Mouse (Mus musculus): ENCODE measurements around the gene 2810021J22Rik. TPM values are rescaled to one million over a fixed set of nuclear protein-coding genes. Genes with fewer than 3 reads are reported as not detected.
A peak's percentile ranks its signal among the peaks of the same experiment; 100 is the strongest.

The 2810021J22Rik gene
- polyA plus RNA-seq, 1 experiment from 2014 or later: 4.6 TPM

DNA sequence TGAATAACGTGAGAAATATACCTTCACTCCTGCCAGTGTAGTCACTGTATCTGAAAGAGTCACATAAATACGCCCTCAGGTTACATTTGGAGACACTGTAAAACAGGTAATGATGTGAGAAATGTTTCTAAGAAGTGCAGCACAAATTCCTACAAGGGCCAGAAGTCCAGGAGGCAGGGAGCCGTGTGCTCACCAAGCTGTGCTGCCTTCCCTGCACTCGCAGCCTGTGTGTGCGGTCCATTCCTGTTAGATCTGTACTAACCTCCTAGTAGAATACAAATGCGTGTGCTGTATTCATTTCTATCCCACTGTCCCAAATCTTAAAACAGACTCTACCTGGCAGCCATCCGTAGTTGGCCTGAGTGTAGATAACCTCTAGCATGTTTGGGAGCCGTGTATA is 6.3 kb upstream of the 2810021J22Rik start:
- WGBS (ENCODE audit: insufficient replicate concordance): 89% methylated on average over 8 of the region's 8 CpGs
- Histone ChIP-seq H3K27me3 (ENCODE audit: control insufficient read depth, insufficient read depth, low read length) (no peaks in the 10 kb centered on the region), H3K36me3 (ENCODE audit: control insufficient read depth, insufficient read depth, low read length) (peaks cover 44% of the 10 kb centered on the region), H3K27ac (ENCODE audit: low read depth, low read length) (no peak overlapping the region), H3K4me2 (no peak overlapping the region), H3K4me1 (ENCODE audit: control insufficient read depth, insufficient read depth, low read length) (no peaks in the 10 kb centered on the region), H3K4me3 (ENCODE audit: low read depth, low read length) (no peak overlapping the region), H3K9ac (ENCODE audit: low read depth, low read length) (no peak overlapping the region), H3K9me3 (replicated peaks; ENCODE audit: control insufficient read depth, low read length) (peaks cover 18% of the 10 kb centered on the region)
- ATAC-seq (replicated peaks; ENCODE audit: insufficient number of reproducible peaks, low FRiP score, low TSS enrichment): no peak

DNA sequence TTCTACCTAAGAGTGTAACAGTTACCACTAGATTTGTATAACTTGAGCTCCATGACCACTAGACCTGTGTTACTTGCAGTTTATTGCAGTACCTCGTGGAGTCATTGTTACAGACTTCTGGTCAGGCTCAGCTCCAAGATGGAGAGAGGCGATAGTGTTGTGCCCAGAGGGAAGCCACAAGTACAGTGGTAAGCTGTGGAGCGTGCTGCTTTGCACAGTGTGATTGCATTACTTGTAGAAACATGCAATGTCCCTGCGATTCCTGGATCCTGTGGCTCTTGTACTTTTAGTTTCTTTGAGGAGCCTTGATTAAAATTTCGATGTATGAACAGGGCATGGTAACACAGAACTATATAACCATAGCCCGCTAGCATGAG is 926 bp downstream of the 2810021J22Rik start:
- H3K27ac ChIP-seq (ENCODE audit: low read depth, low read length): no peak overlapping the region
- WGBS (ENCODE audit: insufficient replicate concordance): 84% methylated on average over 6 of the region's 6 CpGs

DNA sequence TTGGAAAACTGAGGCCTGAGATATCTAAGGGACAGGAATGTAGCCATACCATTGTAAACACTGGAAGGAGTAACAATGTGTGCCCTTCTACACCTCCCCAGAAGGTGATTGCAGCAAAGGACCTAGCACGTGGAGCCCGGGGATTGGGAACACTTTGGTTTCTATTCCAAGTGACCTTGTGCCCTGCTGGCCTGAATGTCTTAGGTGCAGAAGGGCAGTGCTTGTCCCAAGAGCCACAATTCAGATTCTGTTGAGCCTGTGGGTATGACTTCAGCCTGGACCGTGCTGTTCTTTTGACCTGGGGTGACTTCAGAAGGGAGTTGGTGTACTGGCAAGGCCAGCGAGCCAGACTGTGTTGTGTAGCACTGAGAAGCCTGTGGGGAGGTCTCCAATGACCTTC is 3.9 kb downstream of the 2810021J22Rik start:
- Histone ChIP-seq H3K9me3 (replicated peaks; ENCODE audit: control insufficient read depth, low read length) (no peaks in the 10 kb centered on the region), H3K36me3 (ENCODE audit: control insufficient read depth, insufficient read depth, low read length) (0 out of 2 replicates have a peak, but pooled peaks cover 2% of the 10 kb centered on the region), H3K9ac (ENCODE audit: low read depth, low read length) (no peak overlapping the region), H3K4me3 (ENCODE audit: low read depth, low read length) (no peak overlapping the region), H3K27ac (ENCODE audit: low read depth, low read length) (no peak overlapping the region), H3K4me2 (no peak overlapping the region), H3K27me3 (ENCODE audit: control insufficient read depth, insufficient read depth, low read length) (no peaks in the 10 kb centered on the region), H3K4me1 (ENCODE audit: control insufficient read depth, insufficient read depth, low read length) (peaks cover 8% of the 10 kb centered on the region; the same call in 1 of the 2 replicates)
- 78% methylated on average over 4 of the region's 4 CpGs for WGBS (ENCODE audit: insufficient replicate concordance)
- ATAC-seq (replicated peaks; ENCODE audit: insufficient number of reproducible peaks, low FRiP score, low TSS enrichment): no peak

More for the DNA sequence above, 926 bp downstream of the 2810021J22Rik start:
- Histone ChIP-seq H3K4me2 (peak overlapping the region; percentile 84), H3K27me3 (ENCODE audit: control insufficient read depth, insufficient read depth, low read length) (no peaks in the 10 kb centered on the region), H3K4me3 (ENCODE audit: low read depth, low read length) (peak overlapping the region; percentile 87), H3K9me3 (replicated peaks; ENCODE audit: control insufficient read depth, low read length) (no peaks in the 10 kb centered on the region), H3K36me3 (ENCODE audit: control insufficient read depth, insufficient read depth, low read length) (0 out of 2 replicates have a peak, but pooled peaks cover 2% of the 10 kb centered on the region), H3K4me1 (ENCODE audit: control insufficient read depth, insufficient read depth, low read length) (peaks cover 8% of the 10 kb centered on the region; the same call in 1 of the 2 replicates), H3K9ac (ENCODE audit: low read depth, low read length) (peak overlapping the region; percentile 89; the same call in 1 of the 2 replicates)
- ATAC-seq (replicated peaks; ENCODE audit: insufficient number of reproducible peaks, low FRiP score, low TSS enrichment): no peak

DNA sequence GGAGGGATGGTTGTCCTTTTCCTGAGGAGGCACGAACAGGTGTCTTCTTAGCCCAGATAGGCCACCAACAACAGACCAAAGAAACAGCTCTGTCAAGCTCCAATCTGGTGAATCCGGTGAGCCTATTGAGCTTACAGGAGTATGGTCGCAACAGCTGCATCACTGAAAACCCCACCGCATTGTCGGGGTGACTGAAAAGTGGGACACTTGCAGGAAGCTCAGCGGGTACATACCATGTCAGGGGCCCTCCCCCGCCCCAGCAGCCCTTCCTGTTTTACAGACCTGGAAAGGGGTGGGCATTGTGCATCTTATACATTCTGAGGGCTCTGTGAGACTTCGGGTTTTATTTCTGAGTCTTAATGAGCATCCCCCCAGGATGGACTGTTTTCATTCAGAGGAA is 16.7 kb downstream of the 2810021J22Rik start:
- Histone ChIP-seq H3K4me2 (no peak overlapping the region), H3K4me3 (ENCODE audit: low read depth, low read length) (no peak overlapping the region), H3K4me1 (ENCODE audit: control insufficient read depth, insufficient read depth, low read length) (no peaks in the 10 kb centered on the region), H3K27me3 (ENCODE audit: control insufficient read depth, insufficient read depth, low read length) (no peaks in the 10 kb centered on the region), H3K36me3 (ENCODE audit: control insufficient read depth, insufficient read depth, low read length) (peaks cover 12% of the 10 kb centered on the region), H3K27ac (ENCODE audit: low read depth, low read length) (no peak overlapping the region), H3K9ac (ENCODE audit: low read depth, low read length) (no peak overlapping the region), H3K9me3 (replicated peaks; ENCODE audit: control insufficient read depth, low read length) (no peaks in the 10 kb centered on the region)
- ATAC-seq (replicated peaks; ENCODE audit: insufficient number of reproducible peaks, low FRiP score, low TSS enrichment): no peak
- 80% methylated on average over 8 of the region's 8 CpGs for WGBS (ENCODE audit: insufficient replicate concordance)

DNA sequence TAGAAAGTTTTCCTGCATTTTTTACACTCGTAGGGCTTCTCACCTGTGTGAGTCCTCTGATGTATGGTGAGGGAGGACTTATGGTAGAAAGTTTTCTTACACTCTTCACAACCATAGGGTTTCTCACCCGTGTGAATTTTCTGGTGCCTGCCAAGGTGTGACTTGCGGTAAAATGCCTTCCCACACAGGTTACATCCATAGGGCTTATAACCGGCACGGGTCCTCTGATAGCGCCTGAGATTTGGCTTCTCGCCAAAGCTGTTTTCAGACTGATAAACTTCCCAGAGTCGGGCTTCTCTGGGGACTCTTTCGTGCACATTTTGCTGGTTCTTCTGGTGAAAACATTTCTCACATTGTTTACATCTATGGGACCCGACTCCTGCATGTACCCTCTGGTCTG is 23.5 kb downstream of the 2810021J22Rik start:
- no peaks in the 10 kb centered on the region for H3K27me3 ChIP-seq (ENCODE audit: control insufficient read depth, insufficient read depth, low read length)
- no peaks in the 10 kb centered on the region for H3K4me1 ChIP-seq (ENCODE audit: control insufficient read depth, insufficient read depth, low read length)
- H3K9ac ChIP-seq (ENCODE audit: low read depth, low read length): no peak overlapping the region
- H3K4me3 ChIP-seq (ENCODE audit: low read depth, low read length): no peak overlapping the region
- H3K4me2 ChIP-seq: no peak overlapping the region
- H3K9me3 ChIP-seq (replicated peaks; ENCODE audit: control insufficient read depth, low read length): no peaks in the 10 kb centered on the region
- H3K36me3 ChIP-seq (ENCODE audit: control insufficient read depth, insufficient read depth, low read length): peaks cover 28% of the 10 kb centered on the region
- WGBS (ENCODE audit: insufficient replicate concordance): 87% methylated on average over 10 of the region's 10 CpGs
- ATAC-seq (replicated peaks; ENCODE audit: insufficient number of reproducible peaks, low FRiP score, low TSS enrichment): no peak
- H3K27ac ChIP-seq (ENCODE audit: low read depth, low read length): no peak overlapping the region

DNA sequence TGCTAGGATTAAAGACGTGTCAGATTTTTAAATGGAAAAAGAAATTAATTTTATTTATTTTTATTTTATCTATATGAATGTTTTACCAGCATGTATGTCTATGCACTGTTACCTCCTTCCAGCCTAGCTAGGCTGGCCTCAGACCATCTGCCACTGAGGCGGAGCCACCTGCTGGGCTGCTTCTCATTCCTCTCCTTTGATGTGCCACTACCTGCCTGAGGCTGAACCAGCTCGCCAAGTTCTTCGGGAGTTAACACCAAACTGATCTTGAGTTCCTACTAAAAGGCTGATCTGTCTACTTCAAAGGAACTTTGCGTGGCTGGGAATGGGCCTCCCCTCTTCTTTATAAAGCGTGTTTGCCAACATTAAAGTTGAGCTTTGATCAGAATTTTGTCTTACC is 27.4 kb downstream of the 2810021J22Rik start:
- H3K36me3 ChIP-seq (ENCODE audit: control insufficient read depth, insufficient read depth, low read length): peaks cover 32% of the 10 kb centered on the region
- WGBS (ENCODE audit: insufficient replicate concordance): 79% methylated on average over 6 of the region's 6 CpGs

DNA sequence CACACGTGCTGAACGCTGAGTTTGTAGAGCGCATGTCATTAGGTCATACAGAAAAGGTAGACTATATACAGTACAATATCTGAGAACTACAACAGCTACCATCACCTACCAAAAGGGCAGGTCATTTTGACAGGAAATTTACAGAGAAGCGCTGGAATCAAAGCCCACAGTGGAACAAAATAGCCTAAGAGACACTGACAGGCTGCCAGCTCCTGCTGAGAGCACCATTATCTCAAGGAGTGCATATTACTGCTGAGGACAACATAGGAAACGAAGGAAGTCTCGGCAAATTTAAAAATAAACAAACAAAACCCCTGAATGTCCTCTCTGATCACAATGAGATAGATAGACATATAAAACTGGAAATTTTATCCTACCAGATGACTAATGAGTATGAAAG is 30.5 kb downstream of the 2810021J22Rik start:
- ATAC-seq (replicated peaks; ENCODE audit: insufficient number of reproducible peaks, low FRiP score, low TSS enrichment): no peak
- no peak overlapping the region for H3K9ac ChIP-seq (ENCODE audit: low read depth, low read length)
- H3K4me2 ChIP-seq: no peak overlapping the region
- H3K4me3 ChIP-seq (ENCODE audit: low read depth, low read length): no peak overlapping the region
- WGBS (ENCODE audit: insufficient replicate concordance): 81% methylated on average over 6 of the region's 6 CpGs
- no peaks in the 10 kb centered on the region for H3K27me3 ChIP-seq (ENCODE audit: control insufficient read depth, insufficient read depth, low read length)
- no peak overlapping the region for H3K27ac ChIP-seq (ENCODE audit: low read depth, low read length)
- no peaks in the 10 kb centered on the region for H3K4me1 ChIP-seq (ENCODE audit: control insufficient read depth, insufficient read depth, low read length)
- no peaks in the 10 kb centered on the region for H3K9me3 ChIP-seq (replicated peaks; ENCODE audit: control insufficient read depth, low read length)
- H3K36me3 ChIP-seq (ENCODE audit: control insufficient read depth, insufficient read depth, low read length): peaks cover 16% of the 10 kb centered on the region

More for the DNA sequence above, 27.4 kb downstream of the 2810021J22Rik start:
- Histone ChIP-seq H3K4me2 (no peak overlapping the region), H3K9ac (ENCODE audit: low read depth, low read length) (no peak overlapping the region), H3K4me1 (ENCODE audit: control insufficient read depth, insufficient read depth, low read length) (no peaks in the 10 kb centered on the region), H3K27ac (ENCODE audit: low read depth, low read length) (no peak overlapping the region), H3K9me3 (replicated peaks; ENCODE audit: control insufficient read depth, low read length) (no peaks in the 10 kb centered on the region), H3K4me3 (ENCODE audit: low read depth, low read length) (no peak overlapping the region), H3K27me3 (ENCODE audit: control insufficient read depth, insufficient read depth, low read length) (no peaks in the 10 kb centered on the region)
- ATAC-seq (replicated peaks; ENCODE audit: insufficient number of reproducible peaks, low FRiP score, low TSS enrichment): no peak

DNA sequence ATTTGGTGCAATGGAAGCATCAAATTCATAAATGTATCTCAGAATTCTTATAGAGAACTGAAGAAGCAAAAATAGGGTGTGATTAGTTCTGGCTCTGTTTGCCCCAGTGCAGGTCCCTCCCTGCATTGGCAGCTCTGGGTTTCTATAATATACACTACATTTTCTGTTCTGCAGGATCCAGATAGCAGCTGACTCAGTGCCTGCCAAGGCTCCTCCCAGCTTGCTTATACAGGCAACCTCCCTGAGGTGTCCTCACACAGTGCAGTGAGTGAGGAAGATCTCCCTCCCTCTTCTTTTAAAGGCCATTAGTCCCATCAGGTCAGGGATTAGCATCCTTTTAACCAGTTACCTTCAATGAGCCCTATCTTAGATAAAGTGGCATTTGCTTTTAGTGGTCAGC is 34.1 kb downstream of the 2810021J22Rik start:
- no peak for ATAC-seq (replicated peaks; ENCODE audit: insufficient number of reproducible peaks, low FRiP score, low TSS enrichment)
- H3K27me3 ChIP-seq (ENCODE audit: control insufficient read depth, insufficient read depth, low read length): no peaks in the 10 kb centered on the region
- no peak overlapping the region for H3K9ac ChIP-seq (ENCODE audit: low read depth, low read length)
- no peaks in the 10 kb centered on the region for H3K9me3 ChIP-seq (replicated peaks; ENCODE audit: control insufficient read depth, low read length)
- H3K27ac ChIP-seq (ENCODE audit: low read depth, low read length): no peak overlapping the region
- H3K4me1 ChIP-seq (ENCODE audit: control insufficient read depth, insufficient read depth, low read length): peaks cover 5% of the 10 kb centered on the region
- H3K36me3 ChIP-seq (ENCODE audit: control insufficient read depth, insufficient read depth, low read length): 0 out of 2 replicates have a peak, but pooled peaks cover 7% of the 10 kb centered on the region
- H3K4me2 ChIP-seq: no peak overlapping the region
- H3K4me3 ChIP-seq (ENCODE audit: low read depth, low read length): no peak overlapping the region
